Mouse (Mus musculus) forebrain, embryonic 10.5 days (tissue): Measurements from ENCODE around the gene Paf1. TPM values are rescaled to one million over a fixed set of nuclear protein-coding genes. Genes with fewer than 3 reads are reported as not detected.

Experiments used
- DNase-seq: peaks from one replicate; pipeline ENCODE4 v3.0.0-alpha.2; 2017; ENCODE audit warnings: low spot score; ENCODE audit errors: extremely low spot score
- H3K27ac ChIP-seq: fragments of 300-500 bp; sonication (generic); 2 replicates; pipeline ENCODE4 v1.5.1; 2016; ENCODE audit warnings: mild to moderate bottlenecking
- H3K27me3 ChIP-seq: fragments of 300-500 bp; sonication (generic); 2 replicates; pipeline ENCODE4 v1.6.1; 2016; ENCODE audit warnings: mild to moderate bottlenecking; ENCODE audit not compliant: poor library complexity, severe bottlenecking
- H3K36me3 ChIP-seq: fragments of 300-500 bp; sonication (generic); replicated peaks from 2 replicates; pipeline ENCODE4 v1.6.1; 2016; ENCODE audit warnings: mild to moderate bottlenecking, moderate library complexity
- H3K4me1 ChIP-seq: fragments of 300-500 bp; sonication (generic); 2 replicates; pipeline ENCODE4 v1.6.1; 2016
- H3K4me3 ChIP-seq: fragments of 300-500 bp; sonication (generic); 2 replicates; pipeline ENCODE4 v1.5.1; 2016; ENCODE audit warnings: mild to moderate bottlenecking, moderate library complexity
- H3K9me3 ChIP-seq: fragments of 300-500 bp; sonication (generic); 2 replicates; pipeline ENCODE4 v1.6.1; 2016; ENCODE audit warnings: mild to moderate bottlenecking, moderate library complexity
- WGBS: fragments of 180-500 bp; shearing (Covaris S2); methylation state at CpG from one replicate; pipeline ENCODE4 v1.1.7; 2016; 5-methylcytosine and 5-hydroxymethylcytosine counted together
- polyA plus RNA-seq: library from polyadenylated mRNA; unstranded; fragments of >200 nt; fragmentation: Nextera tagmentation; extraction: Ambion mirVana; gene quantifications from 2 replicates; pipeline ENCODE4 v1.2.1, GENCODE M21; 2016

Paf1 gene
- 82.3 and 95.9 TPM in 2 replicates for polyA plus RNA-seq

GRCm38 (mm10) chr7:28392429-28393271, at the start of gene Paf1, which contains the start of gene Med29:
Paf1 (plus strand) TSS chr7:28392951.
Med29 (minus strand) TSS chr7:28392708.
- Histone ChIP-seq H3K9me3 (no peaks in the 10 kb centered on the region), H3K27me3 (no peaks in the 10 kb centered on the region), H3K36me3 (peaks cover 67% of the 10 kb centered on the region), H3K27ac (peak within 1 kb of the TSS; percentile 87), H3K4me3 (peak within 1 kb of the TSS; percentile 98), H3K4me1 (peaks cover 22% of the 10 kb centered on the region)
- DNase-seq: peak; percentile 95
- under 1% methylated on average over 58 of the region's 58 CpGs for WGBS

- no peaks in the 10 kb centered on the region for H3K9me3 ChIP-seq
- H3K36me3 ChIP-seq: no peaks in the 10 kb centered on the region
- 11% methylated on average over 4 of the region's 4 CpGs for WGBS
- H3K4me1 ChIP-seq: peaks cover 27% of the 10 kb centered on the region
- peak; percentile 80 for DNase-seq
- H3K4me3 ChIP-seq: no peak overlapping the region
- H3K27me3 ChIP-seq: no peaks in the 10 kb centered on the region
- no peak overlapping the region for H3K27ac ChIP-seq
These were observed 48.1 kb upstream of the Paf1 start for GRCm38 (mm10) chr7:28344637-28345036.

DNA sequence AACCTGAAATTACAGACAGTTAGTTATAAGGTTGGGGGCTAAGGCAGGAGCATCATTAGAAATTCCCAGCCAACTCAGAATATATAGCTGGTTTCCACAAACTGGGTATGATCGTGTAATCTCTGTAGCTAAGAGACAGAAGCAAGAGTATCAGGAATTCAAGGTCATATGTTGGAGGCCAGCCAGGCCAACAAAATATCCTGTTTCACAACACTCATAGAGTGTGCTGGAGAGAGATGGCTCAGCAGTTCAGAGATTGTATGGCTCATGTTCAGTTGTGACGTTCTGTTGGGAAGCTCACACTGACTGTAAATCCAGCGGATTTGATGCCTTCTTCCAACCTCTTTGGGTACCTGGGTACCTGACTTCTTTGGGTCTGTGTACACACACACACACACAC, 45.0 kb upstream of the Paf1 start:
- 91% methylated on average over 3 of the region's 3 CpGs for WGBS
- Histone ChIP-seq H3K4me3 (no peak overlapping the region), H3K4me1 (peaks cover 21% of the 10 kb centered on the region), H3K27me3 (no peaks in the 10 kb centered on the region), H3K27ac (no peak overlapping the region), H3K9me3 (no peaks in the 10 kb centered on the region), H3K36me3 (peaks cover 14% of the 10 kb centered on the region)
- no peak for DNase-seq

- WGBS: 90% methylated on average over 7 of the region's 7 CpGs
- H3K4me1 ChIP-seq: peaks cover 21% of the 10 kb centered on the region
- no peaks in the 10 kb centered on the region for H3K9me3 ChIP-seq
- no peaks in the 10 kb centered on the region for H3K27me3 ChIP-seq
- H3K4me3 ChIP-seq: no peak overlapping the region
- peaks cover 23% of the 10 kb centered on the region for H3K36me3 ChIP-seq
- no peak overlapping the region for H3K27ac ChIP-seq
- no peak for DNase-seq
These were observed 44.1 kb upstream of the Paf1 start for GRCm38 (mm10) chr7:28348601-28349000.

DNA sequence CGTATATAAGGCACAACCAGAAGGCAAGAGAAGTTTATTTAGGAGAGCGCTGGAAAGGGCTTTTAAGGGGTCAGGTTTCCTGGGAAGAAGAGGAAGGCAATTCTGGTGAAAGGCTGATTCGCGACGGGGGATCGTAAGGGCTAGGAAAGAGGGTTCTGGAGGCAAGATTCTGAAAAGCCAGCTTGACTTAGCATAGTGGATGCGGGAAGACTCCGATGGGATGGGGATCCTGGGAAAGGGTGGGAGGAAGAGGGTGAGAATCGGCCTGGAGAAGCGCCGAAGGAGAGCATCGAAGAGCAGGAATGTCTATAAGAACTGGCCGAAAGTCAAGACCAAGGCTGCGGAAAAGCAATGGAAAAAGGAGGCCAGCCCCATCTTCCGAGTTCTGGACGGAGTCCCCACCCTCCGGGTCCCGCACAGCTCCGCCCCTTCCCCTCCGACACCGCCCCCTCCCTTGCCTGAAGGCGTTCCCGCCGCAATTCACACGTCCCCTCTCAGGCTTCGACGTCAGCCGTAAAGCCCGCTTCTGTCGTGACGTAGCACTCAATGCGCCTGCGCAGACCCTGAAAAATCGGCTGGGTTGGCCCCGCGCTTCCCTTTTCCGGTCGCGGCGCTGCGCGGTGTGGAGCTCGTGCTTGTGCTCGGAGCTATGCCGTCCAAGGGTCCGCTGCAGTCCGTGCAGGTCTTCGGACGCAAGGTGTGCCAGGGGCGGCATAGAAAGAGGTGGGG, 42.4 kb upstream of the Paf1 start, which contains the start of gene Rps16:
Rps16 (plus strand) TSS at position 498 of the 729 bp plus-strand sequence.
- Histone ChIP-seq H3K27ac (peak within 1 kb of the TSS; percentile 97), H3K9me3 (no peaks in the 10 kb centered on the region), H3K4me1 (peaks cover 21% of the 10 kb centered on the region), H3K27me3 (no peaks in the 10 kb centered on the region), H3K4me3 (peak within 1 kb of the TSS; percentile 82), H3K36me3 (peaks cover 40% of the 10 kb centered on the region)
- DNase-seq: peak; percentile 98
- WGBS: under 1% methylated on average over 50 of the region's 50 CpGs

GRCm38 (mm10) chr7:28351676-28352191, 41.0 kb upstream of the Paf1 start:
- Histone ChIP-seq H3K4me3 (peak overlapping the region; percentile 82), H3K27me3 (no peaks in the 10 kb centered on the region), H3K36me3 (peaks cover 42% of the 10 kb centered on the region), H3K9me3 (no peaks in the 10 kb centered on the region), H3K4me1 (peaks cover 26% of the 10 kb centered on the region), H3K27ac (peak overlapping the region; percentile 97)
- DNase-seq: no peak
- whole genome bisulfite sequencing: 48% methylated on average over 4 of the region's 4 CpGs

GRCm38 (mm10) chr7:28353267-28353666, 39.5 kb upstream of the Paf1 start:
- Histone ChIP-seq H3K27me3 (no peaks in the 10 kb centered on the region), H3K27ac (no peak overlapping the region), H3K36me3 (peaks cover 45% of the 10 kb centered on the region), H3K4me1 (peaks cover 41% of the 10 kb centered on the region), H3K4me3 (no peak overlapping the region), H3K9me3 (no peaks in the 10 kb centered on the region)
- no peak for DNase-seq
- WGBS: 96% methylated on average over 2 of the region's 2 CpGs

GRCm38 (mm10) chr7:28354113-28354581, 38.6 kb upstream of the Paf1 start:
- Histone ChIP-seq H3K36me3 (peaks cover 53% of the 10 kb centered on the region), H3K9me3 (no peaks in the 10 kb centered on the region), H3K4me1 (peaks cover 50% of the 10 kb centered on the region), H3K27me3 (no peaks in the 10 kb centered on the region), H3K4me3 (no peak overlapping the region), H3K27ac (no peak overlapping the region)
- 95% methylated on average over 3 of the region's 3 CpGs for WGBS
- no peak for DNase-seq

- Histone ChIP-seq H3K4me1 (peaks cover 49% of the 10 kb centered on the region), H3K36me3 (peaks cover 58% of the 10 kb centered on the region), H3K9me3 (no peaks in the 10 kb centered on the region), H3K27me3 (no peaks in the 10 kb centered on the region), H3K4me3 (no peak overlapping the region), H3K27ac (no peak overlapping the region)
- DNase-seq: no peak
- 92% methylated on average over 3 of the region's 3 CpGs for WGBS
These were observed 38.2 kb upstream of the Paf1 start for GRCm38 (mm10) chr7:28354596-28354995.

DNA sequence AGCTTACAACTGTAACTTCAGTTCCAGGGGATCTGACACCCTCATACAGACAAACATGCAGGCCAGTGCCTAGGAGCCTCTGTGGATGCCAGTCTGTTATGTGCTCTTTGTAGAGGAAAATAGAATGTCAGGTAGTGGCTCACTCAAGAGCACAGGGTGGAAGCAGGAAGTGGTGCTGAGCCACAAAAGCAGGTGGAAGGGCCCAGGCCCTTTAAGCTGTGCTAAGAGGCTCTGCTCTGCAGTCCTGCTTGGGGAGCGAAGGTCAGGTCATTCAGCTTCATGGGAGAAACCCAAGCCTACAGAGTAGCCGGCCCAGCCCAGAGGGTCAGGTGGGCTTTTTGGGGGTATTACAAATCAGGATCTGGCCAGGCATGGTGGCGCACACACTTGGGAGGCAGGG, 37.5 kb upstream of the Paf1 start:
- WGBS: 92% methylated on average over 3 of the region's 3 CpGs
- Histone ChIP-seq H3K4me1 (peaks cover 47% of the 10 kb centered on the region), H3K27ac (no peak overlapping the region), H3K36me3 (peaks cover 64% of the 10 kb centered on the region), H3K9me3 (no peaks in the 10 kb centered on the region), H3K4me3 (no peak overlapping the region), H3K27me3 (no peaks in the 10 kb centered on the region)
- DNase-seq: no peak

GRCm38 (mm10) chr7:28356981-28357380, 35.8 kb upstream of the Paf1 start:
- 5% methylated on average over 5 of the region's 5 CpGs for WGBS
- peaks cover 40% of the 10 kb centered on the region for H3K4me1 ChIP-seq
- no peaks in the 10 kb centered on the region for H3K27me3 ChIP-seq
- H3K4me3 ChIP-seq: peak overlapping the region; percentile 30
- peak; percentile 56 for DNase-seq
- peaks cover 75% of the 10 kb centered on the region for H3K36me3 ChIP-seq
- peaks cover 5% of the 10 kb centered on the region for H3K9me3 ChIP-seq
- peak overlapping the region; percentile 75 for H3K27ac ChIP-seq

- H3K9me3 ChIP-seq: peaks cover 7% of the 10 kb centered on the region
- WGBS: 3% methylated on average over 5 of the region's 5 CpGs
- peaks cover 37% of the 10 kb centered on the region for H3K4me1 ChIP-seq
- DNase-seq: peak; percentile 37
- peaks cover 75% of the 10 kb centered on the region for H3K36me3 ChIP-seq
- H3K27ac ChIP-seq: peak overlapping the region; percentile 75
- no peaks in the 10 kb centered on the region for H3K27me3 ChIP-seq
- H3K4me3 ChIP-seq: peak overlapping the region; percentile 19; the same call in 1 of the 2 replicates
These were observed 34.8 kb upstream of the Paf1 start for GRCm38 (mm10) chr7:28357984-28358383.
